Mouse (Mus musculus): ENCODE measurements around the gene Poln.
A peak's percentile ranks its signal among the peaks of the same experiment; 100 is the strongest.

Poln gene

GRCm38 (mm10) chr5:34168950-34169891, at the start of gene Poln, which contains the start of gene Haus3:
TSS of gene Poln (minus strand) at chr5:34169448.
TSS of gene Haus3 (minus strand) at chr5:34169527.
- peak; percentile 99 for DNase-seq (ENCODE audit: low read depth, low spot score)

DNA sequence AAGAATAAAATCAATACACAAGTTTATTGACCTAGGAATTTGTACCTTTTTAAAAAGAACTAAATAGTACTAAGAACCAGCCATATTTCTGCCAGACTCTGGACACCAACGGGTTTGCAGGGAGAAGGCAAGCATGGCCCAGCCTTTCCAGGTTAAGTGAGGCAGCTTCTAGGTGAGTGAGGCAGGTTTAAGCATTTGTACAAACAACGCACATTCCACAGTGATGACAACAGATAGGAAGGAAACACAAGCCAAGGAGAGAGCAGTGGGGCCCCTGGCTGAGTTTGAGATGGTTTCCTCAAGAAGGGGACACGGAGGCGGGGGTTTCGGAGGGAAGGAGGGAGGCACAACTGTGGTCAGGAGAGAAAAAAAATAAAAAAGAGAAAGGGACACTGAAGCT, 49.4 kb upstream of the Poln start:
- no peak for DNase-seq (ENCODE audit: low read depth, low spot score)

GRCm38 (mm10) chr5:34217756-34218155, 48.5 kb upstream of the Poln start:
- DNase-seq (ENCODE audit: low read depth, low spot score): no peak

DNA sequence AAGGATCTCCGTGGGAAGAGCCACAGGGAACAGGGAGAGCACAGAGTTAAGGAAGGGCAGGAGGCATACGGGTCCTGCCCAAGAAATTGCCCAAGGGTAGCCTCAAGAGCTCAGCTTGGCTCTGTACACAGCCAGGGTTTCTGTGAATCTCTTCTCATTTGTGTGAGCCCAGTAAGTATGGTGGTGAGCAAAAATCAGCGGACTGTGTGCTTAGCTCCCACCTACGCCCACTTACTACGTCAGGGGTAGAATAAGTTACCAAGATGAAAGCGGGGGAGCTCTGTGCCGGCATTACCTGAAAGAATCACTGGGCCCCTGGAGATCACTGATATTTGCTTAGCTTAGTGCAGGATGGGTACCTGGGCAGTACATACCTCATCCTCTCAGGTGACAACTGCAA, 46.8 kb upstream of the Poln start:
- no peak for DNase-seq (ENCODE audit: low read depth, low spot score)

- DNase-seq (ENCODE audit: low read depth, low spot score): no peak
Measured at GRCm38 (mm10) chr5:34213659-34214058, 44.4 kb upstream of the Poln start.

DNA sequence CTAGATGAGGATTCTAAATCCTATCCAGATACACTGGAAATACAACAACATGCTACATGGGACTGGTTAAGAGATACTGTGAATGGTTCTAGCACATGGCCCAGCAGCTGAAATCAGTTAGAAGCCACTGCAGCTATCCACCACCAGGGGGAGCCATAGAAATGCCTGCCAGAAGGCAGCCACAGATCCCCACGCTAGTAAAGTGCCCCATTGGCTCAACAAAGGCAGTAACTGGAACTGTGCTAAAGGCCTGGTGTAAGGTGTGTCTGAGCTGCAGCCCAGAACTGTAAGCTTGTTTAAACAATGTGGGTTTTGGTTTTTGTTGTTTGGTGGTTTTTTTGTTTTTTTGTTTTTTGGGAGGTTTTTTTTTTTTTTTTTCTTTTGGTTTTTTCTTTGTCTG, 41.0 kb upstream of the Poln start:
- peak; percentile 93 for DNase-seq (ENCODE audit: low read depth, low spot score)

- DNase-seq (ENCODE audit: low read depth, low spot score): no peak
Measured at GRCm38 (mm10) chr5:34207503-34207902, 38.3 kb upstream of the Poln start.

- no peak for DNase-seq (ENCODE audit: low read depth, low spot score)
Measured at GRCm38 (mm10) chr5:34205788-34206187, 36.5 kb upstream of the Poln start.

- DNase-seq (ENCODE audit: low read depth, low spot score): no peak
Measured at GRCm38 (mm10) chr5:34204911-34205310, 35.7 kb upstream of the Poln start.

DNA sequence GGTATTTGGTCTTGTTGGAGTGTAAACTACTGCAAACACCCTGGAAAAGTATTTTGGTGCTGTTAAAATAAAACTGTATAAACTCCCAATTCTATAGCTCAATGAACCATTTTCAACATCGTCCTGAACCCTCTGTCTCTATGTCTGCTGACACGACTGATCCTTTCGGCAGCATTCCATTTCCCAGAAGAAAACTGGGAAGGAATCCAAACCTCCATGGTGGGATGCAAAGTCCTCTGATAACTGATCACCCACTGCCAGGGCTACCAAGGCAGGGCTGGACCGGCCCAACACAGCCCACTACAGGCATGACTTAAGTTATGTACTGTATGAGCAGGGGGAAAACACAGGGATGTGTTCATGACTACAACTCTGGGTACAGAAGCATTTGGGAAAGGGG, 32.8 kb upstream of the Poln start:
- DNase-seq (ENCODE audit: low read depth, low spot score): no peak

DNA sequence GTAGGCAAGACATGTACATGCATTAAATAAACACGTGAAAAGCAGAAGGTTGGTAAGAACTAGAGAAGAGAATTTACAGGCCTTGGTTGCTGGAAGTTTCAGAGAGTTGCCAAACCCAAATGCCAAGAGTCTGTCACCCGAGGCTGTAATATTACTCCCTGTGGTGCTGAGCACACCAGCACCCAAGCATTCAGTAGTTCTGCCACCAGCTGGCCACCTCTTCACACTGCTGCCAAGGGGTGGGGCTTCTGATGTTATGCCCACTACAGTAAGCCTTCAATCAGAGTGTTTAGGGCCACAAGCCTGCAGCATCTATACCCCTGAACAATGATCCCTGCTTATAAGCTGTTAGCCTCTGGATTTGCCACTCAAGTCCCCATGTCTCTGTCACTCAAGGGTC, 32.1 kb upstream of the Poln start:
- no peak for DNase-seq (ENCODE audit: low read depth, low spot score)

DNA sequence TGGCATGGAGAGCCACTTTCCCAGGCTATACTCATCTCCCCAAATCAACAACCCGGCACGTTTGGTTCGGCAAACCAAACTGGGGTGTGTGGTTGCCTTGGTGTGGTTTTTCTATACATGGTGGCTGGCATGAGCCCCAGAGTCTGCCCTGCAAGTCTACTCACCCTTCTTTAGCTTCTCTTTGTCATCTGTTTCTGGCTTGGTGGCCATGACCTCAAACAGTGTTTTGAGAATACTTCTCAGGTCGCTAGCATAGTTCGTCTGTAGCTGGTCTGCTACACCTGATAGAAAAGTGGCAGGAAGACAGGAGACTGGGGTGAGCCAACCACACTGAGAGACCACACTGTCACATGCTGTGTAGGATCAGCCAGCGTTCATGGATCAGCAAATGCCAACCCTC, 29.4 kb upstream of the Poln start:
- no peak for DNase-seq (ENCODE audit: low read depth, low spot score)

- DNase-seq (ENCODE audit: low read depth, low spot score): no peak
Measured at GRCm38 (mm10) chr5:34197243-34197642, 28.0 kb upstream of the Poln start.

DNA sequence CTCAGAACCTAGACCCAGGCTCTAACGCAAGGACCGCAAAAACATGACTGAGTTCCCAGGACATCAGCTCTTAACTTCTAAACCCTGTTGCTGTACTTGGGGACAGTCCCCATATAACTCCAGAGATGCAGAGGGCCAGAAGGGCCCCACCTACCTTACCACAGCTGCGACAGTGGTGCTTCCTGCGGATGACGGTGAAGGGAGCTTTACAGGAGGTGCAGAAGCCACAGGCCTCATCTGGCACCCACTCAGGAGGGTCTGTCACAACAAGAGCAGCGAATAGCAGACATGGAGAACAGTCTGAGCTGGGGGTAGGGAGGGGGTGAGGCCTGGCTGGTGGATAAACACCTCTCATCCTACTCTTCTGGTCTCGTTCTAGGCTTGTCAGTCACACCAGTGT, 27.2 kb upstream of the Poln start:
- DNase-seq (ENCODE audit: low read depth, low spot score): no peak

- DNase-seq (ENCODE audit: low read depth, low spot score): no peak
Measured at GRCm38 (mm10) chr5:34195786-34196185, 26.5 kb upstream of the Poln start.

DNA sequence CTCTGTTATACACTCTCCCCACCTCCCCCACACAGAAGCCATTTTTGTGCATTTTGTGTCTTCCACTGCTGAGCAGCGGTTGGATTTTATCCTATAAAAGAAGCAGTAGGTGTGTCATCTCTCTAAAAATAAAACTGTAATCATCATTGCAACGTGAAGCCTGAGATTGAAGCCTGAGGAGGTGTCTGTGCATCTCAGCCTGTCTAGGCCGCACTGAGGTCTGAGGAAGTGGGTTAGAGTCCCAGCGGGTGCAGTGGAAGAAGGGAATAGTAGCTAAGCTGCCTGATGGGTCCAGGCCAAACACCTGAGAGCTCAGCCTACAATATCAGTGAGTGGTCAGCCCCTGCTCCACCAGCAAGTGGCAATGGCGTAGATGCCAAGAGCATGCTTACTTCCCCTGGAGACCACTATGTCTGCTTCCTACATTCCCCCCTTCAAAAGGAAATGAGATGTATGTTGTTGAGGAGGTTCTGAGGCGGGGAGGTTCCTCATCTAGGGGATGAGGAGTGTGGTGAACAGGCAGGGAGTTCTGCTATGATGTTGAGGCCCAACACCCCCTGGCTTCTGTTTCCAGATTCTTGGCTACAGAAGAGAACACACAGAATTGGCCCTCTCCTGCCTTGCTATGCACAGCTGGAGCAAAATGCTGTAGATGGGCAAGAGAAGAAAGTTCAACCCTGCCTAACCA, 25.9 kb upstream of the Poln start:
- DNase-seq (ENCODE audit: low read depth, low spot score): no peak

DNA sequence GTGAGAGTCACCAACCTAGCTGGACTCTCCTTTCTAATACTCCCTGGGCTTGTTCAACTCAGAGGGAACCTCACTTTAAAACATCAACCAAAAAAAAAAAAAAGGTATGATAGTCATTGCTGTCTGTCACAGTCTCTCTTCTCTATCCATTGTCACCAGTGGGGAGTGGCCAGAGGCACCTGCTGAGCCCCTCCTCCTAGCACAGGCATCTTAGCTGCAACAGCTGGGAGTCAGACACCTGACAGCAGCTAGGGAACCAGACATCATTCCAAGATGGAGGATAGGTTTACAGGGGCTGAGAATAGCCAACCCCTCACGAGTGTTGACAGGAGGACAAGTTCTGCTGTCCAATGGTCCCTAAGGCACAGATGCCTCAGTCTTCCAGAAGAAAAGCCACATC, 25.2 kb upstream of the Poln start:
- DNase-seq (ENCODE audit: low read depth, low spot score): no peak

- DNase-seq (ENCODE audit: low read depth, low spot score): no peak
Measured at GRCm38 (mm10) chr5:34191843-34192242, 22.6 kb upstream of the Poln start.

DNA sequence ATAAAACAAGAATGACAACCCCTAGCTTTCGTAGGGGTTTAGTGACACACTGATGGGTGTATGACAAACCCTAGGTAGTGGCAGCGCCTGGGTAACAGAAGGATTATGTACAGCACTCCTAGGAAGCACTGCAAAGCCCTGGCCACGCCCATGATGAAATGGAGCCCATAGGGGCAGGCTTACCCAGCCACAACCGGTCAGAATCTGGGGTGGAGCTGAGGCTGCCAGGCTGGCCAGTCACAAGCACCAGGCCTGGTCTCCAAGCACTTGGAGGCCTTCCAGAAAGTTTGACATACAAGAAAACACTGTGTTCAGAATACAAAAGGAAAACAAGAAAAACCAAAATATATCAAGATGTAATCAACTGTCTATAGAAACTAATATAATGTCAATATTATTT, 21.8 kb upstream of the Poln start:
- DNase-seq (ENCODE audit: low read depth, low spot score): no peak

- no peak for DNase-seq (ENCODE audit: low read depth, low spot score)
Measured at GRCm38 (mm10) chr5:34189521-34189920, 20.3 kb upstream of the Poln start.

DNA sequence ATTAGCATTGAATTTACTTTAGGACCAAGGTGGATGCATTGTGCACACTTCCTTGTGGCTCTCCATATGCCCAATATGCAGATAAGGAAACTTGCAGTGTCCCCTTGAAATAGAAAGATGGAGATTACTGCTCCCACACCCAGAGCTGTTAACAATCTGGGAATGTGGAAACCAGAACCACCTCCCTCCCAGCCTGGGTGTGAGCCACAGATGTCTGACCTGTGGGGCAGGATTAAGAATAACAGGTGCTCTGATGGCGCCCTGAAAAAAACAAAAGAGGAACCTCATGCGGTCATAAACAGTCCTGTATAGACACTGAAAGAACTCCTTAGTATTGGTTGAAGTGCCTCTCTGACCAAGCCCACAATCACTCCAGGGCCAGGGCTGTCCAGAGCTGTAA, 19.6 kb upstream of the Poln start:
- DNase-seq (ENCODE audit: low read depth, low spot score): no peak

- peak; percentile 99 for DNase-seq (ENCODE audit: low read depth, low spot score)
Measured at GRCm38 (mm10) chr5:34187601-34188316, 18.5 kb upstream of the Poln start, which contains the start of gene Mxd4. TSS of gene Mxd4 (minus strand) at chr5:34187720.

Measured in ES-CJ7 (cell line).